Mouse (Mus musculus): ENCODE results near the gene Caskin1.

Caskin1 gene

GRCm38 (mm10) chr17:24470701-24471527 lies 17.5 kb upstream of the Caskin1 start:
- DNase-seq (ENCODE audit: low spot score), result peak; percentile 23

- DNase-seq (ENCODE audit: low spot score), result no peak
These were observed 15.9 kb upstream of the Caskin1 start for GRCm38 (mm10) chr17:24472512-24472911.

- DNase-seq (ENCODE audit: low spot score), result no peak
These were observed 14.7 kb upstream of the Caskin1 start, which contains the start of gene Bricd5 for GRCm38 (mm10) chr17:24473612-24474275. Gene Bricd5 (plus strand): TSS chr17:24473884.

DNA sequence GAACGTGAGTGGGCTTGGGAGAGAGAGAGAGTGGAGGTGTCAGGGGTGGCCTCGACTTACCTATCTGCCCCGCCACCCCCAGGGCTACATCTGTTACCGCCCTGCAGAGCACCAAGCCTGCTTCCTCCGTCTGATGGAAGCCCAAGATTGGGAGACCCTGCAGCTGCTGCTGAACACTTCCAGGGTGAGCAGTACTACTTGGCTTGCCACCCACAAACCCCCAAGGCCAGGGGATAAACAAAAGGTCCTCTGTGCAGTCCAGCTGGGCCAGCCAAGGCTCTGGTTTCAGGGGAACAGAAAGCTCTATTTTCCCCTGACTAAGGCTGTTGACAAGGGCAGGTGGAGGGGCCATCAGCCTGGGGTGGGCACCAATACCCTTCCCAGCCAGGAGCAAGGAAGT lies 13.8 kb upstream of the Caskin1 start:
- no peak for DNase-seq (ENCODE audit: low spot score)

DNA sequence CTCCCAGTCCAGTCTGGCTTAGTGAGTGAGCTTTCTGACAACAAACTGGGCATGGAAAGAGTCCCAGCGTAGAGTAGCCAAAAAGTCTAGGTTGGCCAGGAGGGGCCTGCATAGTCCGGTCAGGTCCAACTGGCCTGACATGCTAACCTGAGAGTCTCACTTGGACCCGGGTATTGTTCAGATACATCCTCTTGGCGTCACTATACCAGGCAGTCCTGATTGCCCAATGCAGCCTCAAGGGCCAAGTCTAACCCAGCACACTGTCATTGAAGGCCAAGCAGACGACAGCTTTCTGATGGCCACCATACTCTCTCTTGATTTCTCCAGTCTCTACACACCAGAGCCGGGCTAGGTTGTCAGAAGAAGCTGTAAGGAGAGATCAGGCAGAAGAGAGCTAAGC lies 12.8 kb upstream of the Caskin1 start:
- no peak for DNase-seq (ENCODE audit: low spot score)

GRCm38 (mm10) chr17:24476022-24476776 lies 12.2 kb upstream of the Caskin1 start:
- no peak for DNase-seq (ENCODE audit: low spot score)

DNA sequence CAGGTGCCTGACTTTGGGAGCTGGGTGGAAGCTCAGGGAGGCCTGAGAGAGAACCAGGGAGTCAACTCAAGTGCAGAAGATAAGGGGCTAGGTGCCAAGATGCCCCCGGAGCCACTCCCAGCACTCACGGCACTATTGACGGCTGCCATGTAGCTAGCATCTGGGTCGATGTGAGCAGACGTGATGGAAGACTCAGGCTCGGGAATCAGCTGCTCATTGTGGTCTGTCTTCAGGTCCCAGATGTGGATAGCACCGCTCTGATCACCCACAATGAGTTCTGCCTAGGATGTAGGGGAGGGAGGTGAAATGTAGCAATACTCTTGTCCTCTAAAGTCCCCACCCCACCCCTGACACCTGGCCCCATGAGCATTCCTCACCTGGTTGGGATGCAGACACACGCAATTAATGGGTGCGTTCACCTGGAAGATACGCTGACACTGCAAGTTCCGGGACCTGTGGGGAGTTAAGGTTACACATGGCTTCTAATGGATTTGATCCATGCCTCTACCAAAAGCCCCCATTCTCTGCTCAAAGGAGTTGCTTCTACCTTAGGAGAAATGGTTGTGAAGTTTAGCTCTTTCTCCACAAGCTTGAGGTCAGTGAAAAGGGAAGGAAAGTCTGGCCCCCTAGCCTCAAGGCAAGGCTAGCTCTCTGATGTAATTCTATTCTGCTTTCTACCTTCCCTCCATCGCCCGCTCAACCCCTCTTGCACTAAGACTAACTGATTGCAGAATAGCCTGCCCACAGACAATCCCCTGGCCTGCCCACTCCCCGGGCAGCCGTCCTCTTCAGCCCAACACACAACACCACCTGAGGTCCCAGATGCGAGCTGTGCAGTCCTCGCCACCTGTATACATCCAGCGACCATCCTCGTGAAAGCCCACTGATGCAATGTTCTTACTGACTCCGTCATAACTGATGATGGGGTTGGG lies 11.1 kb upstream of the Caskin1 start:
- DNase-seq (ENCODE audit: low spot score), result no peak

- no peak for DNase-seq (ENCODE audit: low spot score)
These were observed 10.3 kb upstream of the Caskin1 start for GRCm38 (mm10) chr17:24477985-24478600.

GRCm38 (mm10) chr17:24478663-24479380 lies 9.6 kb upstream of the Caskin1 start, which contains the start of gene Mlst8:
Gene Mlst8 (minus strand): TSS chr17:24479078.
- DNase-seq (ENCODE audit: low spot score), result peak; percentile 98

- no peak for DNase-seq (ENCODE audit: low spot score)
These were observed 9.0 kb upstream of the Caskin1 start for GRCm38 (mm10) chr17:24479431-24479830.

- DNase-seq (ENCODE audit: low spot score), result no peak
These were observed 8.1 kb upstream of the Caskin1 start for GRCm38 (mm10) chr17:24480201-24480826.

DNA sequence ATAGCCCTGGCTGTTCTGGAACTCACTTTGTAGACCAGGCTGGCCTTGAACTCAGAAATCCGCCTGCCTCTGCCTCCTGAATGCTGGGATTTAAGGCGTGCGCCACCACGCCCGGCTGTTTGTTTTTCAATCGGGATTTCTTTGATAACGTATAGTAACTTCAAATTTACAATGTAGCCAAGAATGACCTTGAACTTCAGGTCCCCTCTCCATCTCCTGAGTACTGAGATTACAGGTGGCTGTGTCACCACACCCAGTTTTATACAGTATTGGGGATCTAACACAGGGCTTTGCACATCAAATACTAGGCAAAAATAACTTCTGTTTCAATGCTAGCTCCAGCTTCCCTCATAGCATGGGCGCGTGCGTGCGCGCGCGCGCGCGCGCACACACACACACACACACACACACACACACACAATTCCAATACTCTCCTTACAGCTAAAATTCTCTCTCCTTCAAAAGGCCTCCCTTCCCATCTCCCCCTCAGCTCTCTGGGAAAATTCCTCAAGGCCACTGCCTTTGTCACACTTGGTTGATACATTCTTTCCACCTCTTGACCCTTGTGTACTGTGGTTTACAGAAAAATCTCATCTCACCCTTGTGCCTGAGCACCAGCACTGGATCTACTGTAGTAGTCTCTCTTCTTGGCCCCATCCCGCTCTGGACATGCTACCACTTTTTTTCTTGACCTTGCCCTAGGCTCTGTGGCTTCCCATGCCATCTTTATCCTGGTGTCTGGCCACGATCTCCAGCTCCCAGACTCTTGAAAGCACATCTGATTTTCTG lies 7.2 kb upstream of the Caskin1 start:
- DNase-seq (ENCODE audit: low spot score), result no peak

- no peak for DNase-seq (ENCODE audit: low spot score)
These were observed 4.9 kb upstream of the Caskin1 start for GRCm38 (mm10) chr17:24483495-24483894.

- no peak for DNase-seq (ENCODE audit: low spot score)
These were observed 3.1 kb upstream of the Caskin1 start for GRCm38 (mm10) chr17:24485090-24485860.

GRCm38 (mm10) chr17:24488662-24489264 lies 362 bp downstream of the Caskin1 start:
- DNase-seq (ENCODE audit: low spot score), result no peak

DNA sequence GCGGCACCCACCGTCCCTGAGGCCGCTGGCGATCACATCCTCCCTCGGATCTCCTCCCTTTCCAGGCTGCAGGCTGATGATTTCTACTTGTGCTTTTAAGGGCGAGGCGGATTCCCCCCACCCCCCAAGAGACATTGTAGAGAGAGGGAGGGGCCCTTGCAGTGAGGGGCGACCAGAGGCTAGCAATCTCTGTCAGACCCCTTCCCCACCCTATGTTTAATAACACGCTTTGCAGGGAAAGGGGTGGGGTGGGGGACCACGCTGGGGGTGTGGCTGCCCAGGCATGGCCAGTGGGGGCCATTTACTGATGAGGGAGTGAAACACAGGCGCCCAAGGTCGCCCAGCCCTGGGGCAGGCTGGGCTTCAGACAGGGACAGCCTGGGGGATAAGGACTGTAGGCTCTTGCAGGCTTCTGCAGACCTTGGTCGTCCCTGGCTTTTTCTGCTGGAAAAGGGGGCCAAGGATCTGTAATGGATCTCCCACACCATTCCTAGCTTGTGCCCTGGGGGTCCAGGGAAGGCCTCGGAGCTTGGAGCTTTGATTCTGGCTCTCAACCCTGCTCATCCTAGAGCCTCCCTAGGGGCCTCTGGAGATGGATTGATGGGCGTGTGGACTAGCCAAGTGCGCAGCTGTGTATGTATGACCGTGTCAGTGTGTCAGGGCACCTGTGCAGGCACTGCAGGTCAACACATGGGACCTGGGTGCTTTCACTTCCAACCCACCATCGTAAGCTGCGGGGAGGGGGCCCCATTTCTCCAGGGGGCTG lies 1.0 kb downstream of the Caskin1 start:
- DNase-seq (ENCODE audit: low spot score), result no peak

- DNase-seq (ENCODE audit: low spot score), result no peak
These were observed 2.0 kb downstream of the Caskin1 start for GRCm38 (mm10) chr17:24490399-24490798.

Measured in c-Kit-positive CD71-positive TER-119-positive erythroid progenitor cells, embryonic 14.5 days (primary cell).